Mouse (Mus musculus) T-helper 17 cell (primary cell): ENCODE data around the gene Ralgps2.

ENCODE experiments used
- in situ Hi-C, 2 experiments: fragments of 300-600 bp; cut with MboI, MseI; formaldehyde crosslinking; loops; 1 replicate in 1 of 2; 2 replicates in 1 of 2; pipeline ENCODE4 v1.15.1; 2025; ENCODE audit warnings: high pct_unique_total_duplicates in 2 of 2

Ralgps2 gene

GRCm38 (mm10) chr1:156841625-156842339 lies 97.6 kb downstream of the Ralgps2 start:
- in situ Hi-C loops = no loop called here

- in situ Hi-C loops = no loop called here
Observed at GRCm38 (mm10) chr1:156838695-156839094, 100.7 kb downstream of the Ralgps2 start.

- in situ Hi-C loops = no loop called here
Observed at GRCm38 (mm10) chr1:156838177-156838576, 101.2 kb downstream of the Ralgps2 start, which contains the start of gene Angptl1. Gene Angptl1, plus strand, starts transcription at chr1:156838562.

GRCm38 (mm10) chr1:156819236-156819635 lies 120.2 kb downstream of the Ralgps2 start:
- in situ Hi-C loops = no loop called here

GRCm38 (mm10) chr1:156813485-156813884 lies 125.9 kb downstream of the Ralgps2 start:
- in situ Hi-C loops = no loop called here

- in situ Hi-C loops = no loop called here
Observed at GRCm38 (mm10) chr1:156812716-156813115, 126.7 kb downstream of the Ralgps2 start.

- in situ Hi-C loops = no loop called here
Observed at GRCm38 (mm10) chr1:156811928-156812327, 127.5 kb downstream of the Ralgps2 start.

- in situ Hi-C loops = no loop called here
Observed at GRCm38 (mm10) chr1:156808332-156808731, 131.1 kb downstream of the Ralgps2 start.

- in situ Hi-C loops = no loop called here
Observed at GRCm38 (mm10) chr1:156801276-156801675, 138.2 kb downstream of the Ralgps2 start.

GRCm38 (mm10) chr1:156796251-156796650 lies 143.2 kb downstream of the Ralgps2 start:
- in situ Hi-C loops = no loop called here

- in situ Hi-C loops = no loop called here
Observed at GRCm38 (mm10) chr1:156789844-156790490, 149.5 kb downstream of the Ralgps2 start.

- in situ Hi-C loops = no loop called here
Observed at GRCm38 (mm10) chr1:156787164-156787863, 152.1 kb downstream of the Ralgps2 start.

- in situ Hi-C loops = no loop called here
Observed at GRCm38 (mm10) chr1:156786074-156786473, 153.4 kb downstream of the Ralgps2 start.

GRCm38 (mm10) chr1:156784974-156785373 lies 154.5 kb downstream of the Ralgps2 start:
- in situ Hi-C loops = no loop called here

- in situ Hi-C loops = no loop called here
Observed at GRCm38 (mm10) chr1:156784116-156784515, 155.3 kb downstream of the Ralgps2 start.

GRCm38 (mm10) chr1:156781971-156782850 lies 157.2 kb downstream of the Ralgps2 start:
- in situ Hi-C loops = no loop called here

GRCm38 (mm10) chr1:156781076-156781741 lies 158.2 kb downstream of the Ralgps2 start:
- in situ Hi-C loops = no loop called here

- in situ Hi-C loops = no loop called here
Observed at GRCm38 (mm10) chr1:156780234-156781005, 159.0 kb downstream of the Ralgps2 start.

- in situ Hi-C loops = no loop called here
Observed at GRCm38 (mm10) chr1:156779595-156779994, 159.8 kb downstream of the Ralgps2 start.

GRCm38 (mm10) chr1:156778977-156779376 lies 160.4 kb downstream of the Ralgps2 start:
- in situ Hi-C loops = no loop called here
